Mouse (Mus musculus): Measurements from ENCODE around the gene Taok3. TPM values are rescaled to one million over a fixed set of nuclear protein-coding genes. Genes with fewer than 3 reads are reported as not detected.

Gene Taok3
- total RNA-seq, 4 experiments from 2014 or later: 49.5 to 55.4 (median 52.4) TPM

- no peak for DNase-seq (ENCODE audit: low spot score in 2 of 2)
Observed at GRCm38 (mm10) chr5:117117241-117117640, 2.7 kb upstream of the Taok3 start.

- no peak for DNase-seq (ENCODE audit: low spot score in 2 of 2)
Observed at GRCm38 (mm10) chr5:117117716-117118115, 2.2 kb upstream of the Taok3 start.

GRCm38 (mm10) chr5:117118220-117118619 is 1.7 kb upstream of the Taok3 start:
- no peak for DNase-seq (ENCODE audit: low spot score in 2 of 2)

- DNase-seq (ENCODE audit: low spot score in 2 of 2): no peak
Observed at GRCm38 (mm10) chr5:117118850-117119249, 1.1 kb upstream of the Taok3 start.

GRCm38 (mm10) chr5:117120489-117121466 is 849 bp downstream of the Taok3 start:
- DNase-seq (ENCODE audit: low spot score in 2 of 2): no peak

GRCm38 (mm10) chr5:117121657-117122056 is 1.7 kb downstream of the Taok3 start:
- DNase-seq (ENCODE audit: low spot score in 2 of 2): no peak

- DNase-seq (ENCODE audit: low spot score in 2 of 2): no peak
Observed at GRCm38 (mm10) chr5:117123102-117123501, 3.2 kb downstream of the Taok3 start.

- DNase-seq (ENCODE audit: low spot score in 2 of 2): no peak
Observed at GRCm38 (mm10) chr5:117123840-117124239, 3.9 kb downstream of the Taok3 start.

GRCm38 (mm10) chr5:117125482-117126346 is 5.8 kb downstream of the Taok3 start:
- no peak for DNase-seq (ENCODE audit: low spot score in 2 of 2)

GRCm38 (mm10) chr5:117127051-117127450 is 7.1 kb downstream of the Taok3 start:
- no peak for DNase-seq (ENCODE audit: low spot score in 2 of 2)

- DNase-seq (ENCODE audit: low spot score in 2 of 2): no peak
Observed at GRCm38 (mm10) chr5:117130726-117131125, 10.8 kb downstream of the Taok3 start.

GRCm38 (mm10) chr5:117133446-117134065 is 13.6 kb downstream of the Taok3 start:
- DNase-seq (ENCODE audit: low spot score in 2 of 2): no peak

GRCm38 (mm10) chr5:117134066-117134888 is 14.3 kb downstream of the Taok3 start:
- DNase-seq (ENCODE audit: low spot score in 2 of 2): no peak

- no peak for DNase-seq (ENCODE audit: low spot score in 2 of 2)
Observed at GRCm38 (mm10) chr5:117134889-117135456, 15.0 kb downstream of the Taok3 start.

- no peak for DNase-seq (ENCODE audit: low spot score in 2 of 2)
Observed at GRCm38 (mm10) chr5:117135869-117136268, 15.9 kb downstream of the Taok3 start.

GRCm38 (mm10) chr5:117136570-117136969 is 16.6 kb downstream of the Taok3 start:
- no peak for DNase-seq (ENCODE audit: low spot score in 2 of 2)

GRCm38 (mm10) chr5:117137011-117137410 is 17.1 kb downstream of the Taok3 start:
- DNase-seq (ENCODE audit: low spot score in 2 of 2): no peak

GRCm38 (mm10) chr5:117137594-117137993 is 17.7 kb downstream of the Taok3 start:
- DNase-seq (ENCODE audit: low spot score in 2 of 2): no peak

GRCm38 (mm10) chr5:117138295-117138988 is 18.5 kb downstream of the Taok3 start:
- no peak for DNase-seq (ENCODE audit: low spot score in 2 of 2)

- DNase-seq (ENCODE audit: low spot score in 2 of 2): no peak
Observed at GRCm38 (mm10) chr5:117139822-117140221, 19.9 kb downstream of the Taok3 start.
